Mouse (Mus musculus) macrophage (primary cell): ENCODE measurements around the gene Klk11. TPM values are rescaled to one million over a fixed set of nuclear protein-coding genes. Genes with fewer than 3 reads are reported as not detected.

ENCODE experiments used
- H3K27ac ChIP-seq: fragments of 350-480 bp; formaldehyde crosslinking; 2 replicates; pipeline ENCODE4 v1.9.0; 2021
- H3K36me3 ChIP-seq: fragments of 350-480 bp; formaldehyde crosslinking; 2 replicates; pipeline ENCODE4 v1.9.0; 2021; ENCODE audit errors: inconsistent target
- H3K4me3 ChIP-seq: fragments of 350-480 bp; formaldehyde crosslinking; 2 replicates; pipeline ENCODE4 v1.9.0; 2021; ENCODE audit errors: inconsistent target
- H3K79me2 ChIP-seq: fragments of 350-480 bp; formaldehyde crosslinking; 2 replicates; pipeline ENCODE4 v1.9.0; 2021; ENCODE audit errors: inconsistent target
- WGBS: methylation state at CpG from one replicate; pipeline ENCODE4 v1.1.7; 2026; ENCODE audit warnings: inconsistent platforms; ENCODE audit not compliant: missing documents; 5-methylcytosine and 5-hydroxymethylcytosine counted together
- polyA plus RNA-seq: library from polyadenylated mRNA; stranded (reverse); fragments of 250-400 nt; gene quantifications from 3 replicates; pipeline ENCODE4 v1.2.4, GENCODE M21; 2018; ENCODE audit warnings: inconsistent platforms

Gene Klk11
- polyA plus RNA-seq, 1 experiment from 2014 or later: not detected

DNA sequence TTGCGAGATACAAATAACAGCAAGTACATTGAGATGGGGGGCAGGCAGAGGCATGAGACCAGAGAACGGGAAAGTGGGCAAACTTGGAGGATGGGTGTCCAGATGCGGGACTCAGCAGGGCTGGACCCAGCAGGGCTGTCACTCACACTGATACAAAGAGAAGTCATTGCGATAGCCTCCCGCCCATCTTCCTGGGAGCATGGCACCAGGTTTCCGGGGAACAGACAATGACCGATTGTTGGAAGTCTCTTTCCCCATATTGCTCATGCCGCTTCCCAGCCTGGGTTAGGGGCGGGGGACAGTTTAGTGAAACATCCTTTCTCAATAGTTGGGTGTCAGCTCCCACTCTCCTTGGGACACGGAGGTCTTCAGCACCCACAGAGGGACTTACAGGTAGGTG, 49.8 kb downstream of the Klk11 start, which contains the start of gene Klk6:
Gene Klk6 (plus strand): TSS at position 301 of the 400 bp plus-strand sequence.
- WGBS: 88% methylated on average over 9 of the region's 10 CpGs
- Histone ChIP-seq H3K27ac (no peak within 1 kb of the TSS), H3K4me3 (no peak within 1 kb of the TSS), H3K36me3 (no peaks in the 10 kb centered on the region), H3K79me2 (no peaks in the 10 kb centered on the region)

DNA sequence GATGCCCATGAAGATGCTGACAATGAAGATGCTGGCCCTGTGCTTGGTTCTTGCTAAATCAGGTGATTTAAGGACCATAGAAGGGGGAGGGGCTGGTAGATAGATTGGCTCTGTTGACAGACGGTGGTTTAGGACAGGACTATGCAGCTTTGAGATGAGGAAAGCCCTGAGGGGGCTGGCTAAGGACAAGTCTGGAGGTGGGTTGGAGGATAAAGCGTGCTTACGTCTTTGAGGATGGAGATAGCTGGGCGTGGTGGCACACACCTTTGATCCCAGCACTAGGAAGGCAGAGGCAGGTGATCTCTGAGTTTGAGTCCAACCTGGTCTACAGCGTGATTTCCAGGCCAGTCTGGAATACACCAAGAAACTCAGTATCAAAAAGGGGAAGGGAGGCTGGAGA, 51.7 kb downstream of the Klk11 start:
- Histone ChIP-seq H3K27ac (no peak overlapping the region), H3K79me2 (no peaks in the 10 kb centered on the region), H3K36me3 (no peaks in the 10 kb centered on the region), H3K4me3 (no peak overlapping the region)
- 81% methylated on average over 5 of the region's 5 CpGs for WGBS

- Histone ChIP-seq H3K4me3 (no peak overlapping the region), H3K79me2 (no peaks in the 10 kb centered on the region), H3K27ac (no peak overlapping the region), H3K36me3 (no peaks in the 10 kb centered on the region)
- 91% methylated on average over 4 of the region's 4 CpGs for WGBS
These were observed 53.3 kb downstream of the Klk11 start for GRCm38 (mm10) chr7:43827706-43828105.

Other genes starting within 250 kb of the Klk11 start
- gene Cd33, start 230.2 kb upstream of the Klk11 start, polyA plus RNA-seq: 13.2 to 32.1 TPM (median 13.4 TPM) in 3 replicates
- gene Zfp658, start 212.3 kb upstream of the Klk11 start, polyA plus RNA-seq: 1.5 to 2.7 TPM (median 2.5 TPM) in 3 replicates
- 1.9 to 2.7 TPM (median 2.5 TPM) in 3 replicates for gene Zfp719, start 195.0 kb upstream of the Klk11 start, polyA plus RNA-seq
- gene Zfp819, start 167.4 kb upstream of the Klk11 start, polyA plus RNA-seq: not detected in 3 replicates
- not detected in 3 replicates for gene Ceacam18, start 139.9 kb upstream of the Klk11 start, polyA plus RNA-seq
- gene Siglece, start 114.4 kb upstream of the Klk11 start, polyA plus RNA-seq: 0.73 to 2.4 TPM (median 0.83 TPM) in 3 replicates
- gene Ctu1, start 102.6 kb upstream of the Klk11 start, polyA plus RNA-seq: 2.6 to 6.7 TPM (median 4.7 TPM) in 3 replicates
- gene Klk14, start 84.2 kb upstream of the Klk11 start, polyA plus RNA-seq: not detected in 3 replicates
- gene Klk13, start 62.0 kb upstream of the Klk11 start, polyA plus RNA-seq: not detected in 3 replicates
- not detected in 3 replicates for gene Klk12, start 5.7 kb upstream of the Klk11 start, polyA plus RNA-seq
- gene Klk10, start 6.4 kb downstream of the Klk11 start, polyA plus RNA-seq: not detected in 3 replicates
- not detected in 3 replicates for gene Klk9, start 17.3 kb downstream of the Klk11 start, polyA plus RNA-seq
- not detected in 3 replicates for gene Klk8, start 23.0 kb downstream of the Klk11 start, polyA plus RNA-seq
- not detected in 3 replicates for gene Klk7, start 36.7 kb downstream of the Klk11 start, polyA plus RNA-seq
- gene Klk6, start 49.9 kb downstream of the Klk11 start, polyA plus RNA-seq: not detected in 3 replicates
- gene Klk5, start 67.4 kb downstream of the Klk11 start, polyA plus RNA-seq: not detected in 3 replicates
- gene Klk4, start 106.6 kb downstream of the Klk11 start, polyA plus RNA-seq: not detected in 3 replicates
- not detected in 3 replicates for gene Klk15, start 159.1 kb downstream of the Klk11 start, polyA plus RNA-seq
- not detected in 3 replicates for gene Klk1b8, start 176.1 kb downstream of the Klk11 start, polyA plus RNA-seq
- gene Klk1b1, start 192.1 kb downstream of the Klk11 start, polyA plus RNA-seq: 0.91 to 5.8 TPM (median 2.6 TPM) in 3 replicates
- 0.40 TPM in 1 of 3 replicates, not detected in the others for gene Klk1b9, start 201.5 kb downstream of the Klk11 start, polyA plus RNA-seq
- gene Klk1b11, start 221.3 kb downstream of the Klk11 start, polyA plus RNA-seq: 8.0 to 74.1 TPM (median 17.4 TPM) in 3 replicates
- not detected in 3 replicates for gene Klk1b26, start 237.6 kb downstream of the Klk11 start, polyA plus RNA-seq